Mouse (Mus musculus): Measurements from ENCODE around the gene Hist1h2ai. TPM values are rescaled to one million over a fixed set of nuclear protein-coding genes. Genes with fewer than 3 reads are reported as not detected.

Hist1h2ai gene
- total and polyA plus RNA-seq, 3 experiments, result 5.7 to 38.1 (median 28.5) TPM

Small RNA genes lying within 50 kb of the gene (microRNA-seq; reads per million reads assigned to microRNA genes)
- 0 reads per million in 2 experiments for gene Gm44357
- 0 reads per million in 2 experiments for gene Gm44367
- gene Gm44454, result 0 reads per million in 2 experiments

Other genes with a start within 250 kb of the Hist1h2ai start
Only the 30 nearest of the 32 such genes appear.
- not detected for gene Gm10065, start 237.0 kb upstream of the Hist1h2ai start, total RNA-seq (2021)
- gene Gm10065, start 237.0 kb upstream of the Hist1h2ai start, polyA plus RNA-seq (2012; rRNA removed), result 1.4 TPM in 1 of 2 replicates, not detected in the other
- 10 to 100 TPM; 13.3 to 14.2 TPM for gene AK157302, start 221.2 kb upstream of the Hist1h2ai start, total RNA-seq (2021)
- 0.09 TPM in 1 of 2 replicates, not detected in the other for gene AK157302, start 221.2 kb upstream of the Hist1h2ai start, polyA plus RNA-seq (2012; rRNA removed)
- gene Gm11273, start 215.0 kb upstream of the Hist1h2ai start, total RNA-seq (2021), result 100 to 1,000 TPM in 1 of 2 experiments, 10 to 100 TPM in 1; 95.4 to 165 TPM
- gene Gm11273, start 215.0 kb upstream of the Hist1h2ai start, polyA plus RNA-seq (2012; rRNA removed), result 56.6 and 56.8 TPM in 2 replicates
- gene Zkscan8, start 185.3 kb upstream of the Hist1h2ai start, total RNA-seq (2021), result 10 to 100 TPM; 13.9 to 17.1 TPM
- gene Zkscan8, start 185.3 kb upstream of the Hist1h2ai start, polyA plus RNA-seq (2012; rRNA removed), result 1.2 and 1.5 TPM in 2 replicates
- not detected for gene Olfr1366, start 173.6 kb upstream of the Hist1h2ai start, total RNA-seq (2021)
- not detected in 2 replicates for gene Olfr1366, start 173.6 kb upstream of the Hist1h2ai start, polyA plus RNA-seq (2012; rRNA removed)
- gene Olfr1535, start 156.5 kb upstream of the Hist1h2ai start, total RNA-seq (2021), result not detected
- not detected in 2 replicates for gene Olfr1535, start 156.5 kb upstream of the Hist1h2ai start, polyA plus RNA-seq (2012; rRNA removed)
- gene Olfr1364, start 134.7 kb upstream of the Hist1h2ai start, total RNA-seq (2021), result not detected
- gene Olfr1364, start 134.7 kb upstream of the Hist1h2ai start, polyA plus RNA-seq (2012; rRNA removed), result not detected in 2 replicates
- gene Olfr1362, start 102.4 kb upstream of the Hist1h2ai start, total RNA-seq (2021), result not detected
- 0.04 TPM in 1 of 2 replicates, not detected in the other for gene Olfr1362, start 102.4 kb upstream of the Hist1h2ai start, polyA plus RNA-seq (2012; rRNA removed)
- gene Olfr11, start 73.9 kb upstream of the Hist1h2ai start, total RNA-seq (2021), result not detected
- not detected in 2 replicates for gene Olfr11, start 73.9 kb upstream of the Hist1h2ai start, polyA plus RNA-seq (2012; rRNA removed)
- gene Olfr1361, start 53.0 kb upstream of the Hist1h2ai start, total RNA-seq (2021), result not detected
- gene Olfr1361, start 53.0 kb upstream of the Hist1h2ai start, polyA plus RNA-seq (2012; rRNA removed), result not detected in 2 replicates
- not detected for gene Olfr1360, start 39.0 kb upstream of the Hist1h2ai start, total RNA-seq (2021)
- gene Olfr1360, start 39.0 kb upstream of the Hist1h2ai start, polyA plus RNA-seq (2012; rRNA removed), result not detected in 2 replicates
- gene Olfr1359, start 18.3 kb upstream of the Hist1h2ai start, total RNA-seq (2021), result not detected
- not detected in 2 replicates for gene Olfr1359, start 18.3 kb upstream of the Hist1h2ai start, polyA plus RNA-seq (2012; rRNA removed)
- gene Hist1h2bl, start 279 bp upstream of the Hist1h2ai start, total RNA-seq (2021), result 10 to 100 TPM; 24.1 to 36.9 TPM
- 0.49 and 1.3 TPM in 2 replicates for gene Hist1h2bl, start 279 bp upstream of the Hist1h2ai start, polyA plus RNA-seq (2012; rRNA removed)
- gene Hist1h3h, start 1.2 kb downstream of the Hist1h2ai start, total RNA-seq (2021), result 10 to 100 TPM; 16.3 to 42.1 TPM
- 5.5 and 8.7 TPM in 2 replicates for gene Hist1h3h, start 1.2 kb downstream of the Hist1h2ai start, polyA plus RNA-seq (2012; rRNA removed)
- 1 to 10 TPM; 6.5 to 7.0 TPM for gene Hist1h2bm, start 5.6 kb downstream of the Hist1h2ai start, total RNA-seq (2021)
- 0.28 and 0.56 TPM in 2 replicates for gene Hist1h2bm, start 5.6 kb downstream of the Hist1h2ai start, polyA plus RNA-seq (2012; rRNA removed)
- 10 to 100 TPM in 1 of 2 experiments, 1 to 10 TPM in 1; 7.5 to 11.4 TPM for gene Hist1h4j, start 18.6 kb downstream of the Hist1h2ai start, total RNA-seq (2021)
- 0.52 TPM in 2 replicates for gene Hist1h4j, start 18.6 kb downstream of the Hist1h2ai start, polyA plus RNA-seq (2012; rRNA removed)
- gene Hist1h4k, start 34.1 kb downstream of the Hist1h2ai start, total RNA-seq (2021), result 100 to 1,000 TPM in 1 of 2 experiments, 10 to 100 TPM in 1; 76.0 to 101 TPM
- gene Hist1h4k, start 34.1 kb downstream of the Hist1h2ai start, polyA plus RNA-seq (2012; rRNA removed), result 10.2 and 12.5 TPM in 2 replicates
- gene Hist1h2ak, start 37.4 kb downstream of the Hist1h2ai start, total RNA-seq (2021), result 10 to 100 TPM; 10.8 to 11.1 TPM
- 5.4 and 7.8 TPM in 2 replicates for gene Hist1h2ak, start 37.4 kb downstream of the Hist1h2ai start, polyA plus RNA-seq (2012; rRNA removed)
- 10 to 100 TPM; 16.7 to 17.2 TPM for gene Hist1h2bn, start 37.7 kb downstream of the Hist1h2ai start, total RNA-seq (2021)
- 2.5 and 8.2 TPM in 2 replicates for gene Hist1h2bn, start 37.7 kb downstream of the Hist1h2ai start, polyA plus RNA-seq (2012; rRNA removed)
- gene Hist1h1b, start 64.2 kb downstream of the Hist1h2ai start, total RNA-seq (2021), result 10 to 100 TPM; 11.6 to 11.7 TPM
- gene Hist1h1b, start 64.2 kb downstream of the Hist1h2ai start, polyA plus RNA-seq (2012; rRNA removed), result 0.34 and 0.37 TPM in 2 replicates
- 10 to 100 TPM; 41.4 to 42.7 TPM for gene Hist1h3i, start 66.9 kb downstream of the Hist1h2ai start, total RNA-seq (2021)
- 16.8 and 25.5 TPM in 2 replicates for gene Hist1h3i, start 66.9 kb downstream of the Hist1h2ai start, polyA plus RNA-seq (2012; rRNA removed)
- gene Hist1h2an, start 70.8 kb downstream of the Hist1h2ai start, total RNA-seq (2021), result 1 to 10 TPM; 3.4 to 4.6 TPM
- gene Hist1h2an, start 70.8 kb downstream of the Hist1h2ai start, polyA plus RNA-seq (2012; rRNA removed), result 4.2 TPM in 1 of 2 replicates, not detected in the other
- gene Hist1h2bp, start 71.0 kb downstream of the Hist1h2ai start, total RNA-seq (2021), result 10 to 100 TPM in 1 of 2 experiments, 1 to 10 TPM in 1; 8.5 to 10.7 TPM
- 1.6 TPM in 1 of 2 replicates, not detected in the other for gene Hist1h2bp, start 71.0 kb downstream of the Hist1h2ai start, polyA plus RNA-seq (2012; rRNA removed)
- gene Hist1h2bq, start 93.8 kb downstream of the Hist1h2ai start, total RNA-seq (2021), result 10 to 100 TPM; 35.5 to 55.7 TPM
- 13.1 and 16.6 TPM in 2 replicates for gene Hist1h2bq, start 93.8 kb downstream of the Hist1h2ai start, polyA plus RNA-seq (2012; rRNA removed)
- gene Hist1h2ao, start 94.0 kb downstream of the Hist1h2ai start, total RNA-seq (2021), result 10 to 100 TPM; 16.1 to 19.4 TPM
- not detected in 2 replicates for gene Hist1h2ao, start 94.0 kb downstream of the Hist1h2ai start, polyA plus RNA-seq (2012; rRNA removed)
- 100 to 1,000 TPM; 165 to 190 TPM for gene Hist1h4m, start 95.3 kb downstream of the Hist1h2ai start, total RNA-seq (2021)
- 4.5 TPM in 1 of 2 replicates, not detected in the other for gene Hist1h4m, start 95.3 kb downstream of the Hist1h2ai start, polyA plus RNA-seq (2012; rRNA removed)
- 10 to 100 TPM; 22.2 to 52.8 TPM for gene Hist1h4n, start 115.8 kb downstream of the Hist1h2ai start, total RNA-seq (2021)
- 4.1 and 6.6 TPM in 2 replicates for gene Hist1h4n, start 115.8 kb downstream of the Hist1h2ai start, polyA plus RNA-seq (2012; rRNA removed)
- 10 to 100 TPM; 24.8 to 29.8 TPM for gene Hist1h2ap, start 117.1 kb downstream of the Hist1h2ai start, total RNA-seq (2021)
- 126 and 141 TPM in 2 replicates for gene Hist1h2ap, start 117.1 kb downstream of the Hist1h2ai start, polyA plus RNA-seq (2012; rRNA removed)
- 10 to 100 TPM; 36.5 to 55.8 TPM for gene Hist1h2br, start 117.3 kb downstream of the Hist1h2ai start, total RNA-seq (2021)
- 12.6 and 15.9 TPM in 2 replicates for gene Hist1h2br, start 117.3 kb downstream of the Hist1h2ai start, polyA plus RNA-seq (2012; rRNA removed)
- gene Zfp184, start 228.7 kb downstream of the Hist1h2ai start, total RNA-seq (2021), result 1 to 10 TPM; 1.7 to 1.9 TPM
- 0.26 and 0.35 TPM in 2 replicates for gene Zfp184, start 228.7 kb downstream of the Hist1h2ai start, polyA plus RNA-seq (2012; rRNA removed)